Mouse (Mus musculus): Measurements from ENCODE around the gene Gm42715. TPM values are rescaled to one million over a fixed set of nuclear protein-coding genes. Genes with fewer than 3 reads are reported as not detected.

Gm42715 gene
- 21.1 TPM for polyA plus RNA-seq (2021)

GRCm38 (mm10) chr7:127519284-127519683, at the start of gene Gm42715:
Gene Gm42715 (plus strand): TSS chr7:127519584.
- TF ChIP-seq CTCF (IDR thresholded peaks at IDR 0.05): no peak
- ATAC-seq (no peak), DNase-seq (ENCODE audit: low read depth, low spot score) (no peak)
- CTCF ChIA-PET: no interaction called here
- POLR2A ChIA-PET: interaction anchor here (0.6 kb wide), 1 partner anchor 310 kb away, joined by 3 read pairs; no protein-coding TSS in a partner anchor
- in situ Hi-C loops (cut with MboI; ENCODE audit: low pct_unique_long_range_greater_than_20kb): no loop called here
- H3K27me3 ChIP-seq: no peaks in the 10 kb centered on the region

GRCm38 (mm10) chr7:127470011-127470715, 49.2 kb upstream of the Gm42715 start:
- ChIA-PET CTCF (interaction anchor here (1.0 kb wide), 1 partner anchor 19 kb away, joined by 3 read pairs; no protein-coding TSS in a partner anchor), POLR2A (interaction anchor here (0.5 to 1.4 kb wide), 4 partner anchors 9 to 453 kb away, joined by 3 to 4 read pairs (median 4); no protein-coding TSS in a partner anchor)
- TF ChIP-seq CTCF (IDR thresholded peaks at IDR 0.05): no peak
- no peaks in the 10 kb centered on the region for H3K27me3 ChIP-seq
- DNase-seq (ENCODE audit: low read depth, low spot score): no peak
- ATAC-seq: no peak
- in situ Hi-C loops (cut with MboI; ENCODE audit: low pct_unique_long_range_greater_than_20kb): no loop called here

GRCm38 (mm10) chr7:127470743-127471645, 48.4 kb upstream of the Gm42715 start:
- POLR2A ChIA-PET: interaction anchor here (0.7 to 1.5 kb wide), 5 partner anchors 9 to 454 kb away, joined by 3 to 9 read pairs (median 4); partner anchors contain the start of genes Fbrs and Srcap

GRCm38 (mm10) chr7:127471646-127472010, 47.8 kb upstream of the Gm42715 start:
- ChIA-PET CTCF (no interaction called here), POLR2A (interaction anchor here (1.4 to 1.5 kb wide), 2 partner anchors 8 to 41 kb away, joined by 6 to 9 read pairs; partner anchors contain the start of genes Fbrs and Srcap)
- TF ChIP-seq CTCF (IDR thresholded peaks at IDR 0.05): no peak
- in situ Hi-C loops (cut with MboI; ENCODE audit: low pct_unique_long_range_greater_than_20kb): no loop called here
- ATAC-seq (peak; percentile 52), DNase-seq (ENCODE audit: low read depth, low spot score) (no peak)
- H3K27me3 ChIP-seq: no peaks in the 10 kb centered on the region

More at GRCm38 (mm10) chr7:127470743-127471645, 48.4 kb upstream of the Gm42715 start:
- ATAC-seq (peak; percentile 84), DNase-seq (ENCODE audit: low read depth, low spot score) (peak; percentile 95)
- no peak for TF ChIP-seq CTCF (IDR thresholded peaks at IDR 0.05)
- CTCF ChIA-PET: interaction anchor here (1.0 kb wide), 1 partner anchor 20 kb away, joined by 3 read pairs; no protein-coding TSS in a partner anchor
- H3K27me3 ChIP-seq: no peaks in the 10 kb centered on the region
- in situ Hi-C loops (cut with MboI; ENCODE audit: low pct_unique_long_range_greater_than_20kb): no loop called here

GRCm38 (mm10) chr7:127472060-127472459, 47.3 kb upstream of the Gm42715 start:
- no peaks in the 10 kb centered on the region for H3K27me3 ChIP-seq
- ATAC-seq (no peak), DNase-seq (ENCODE audit: low read depth, low spot score) (no peak)
- POLR2A ChIA-PET: interaction anchor here (1.4 to 1.5 kb wide), 2 partner anchors 8 to 40 kb away, joined by 6 to 9 read pairs; partner anchors contain the start of genes Fbrs and Srcap
- CTCF ChIA-PET: no interaction called here
- TF ChIP-seq CTCF (IDR thresholded peaks at IDR 0.05): no peak
- in situ Hi-C loops (cut with MboI; ENCODE audit: low pct_unique_long_range_greater_than_20kb): no loop called here

GRCm38 (mm10) chr7:127473705-127474104, 45.7 kb upstream of the Gm42715 start:
- ChIA-PET CTCF (no interaction called here), POLR2A (no interaction called here)
- DNase-seq (ENCODE audit: low read depth, low spot score) (no peak), ATAC-seq (no peak)
- H3K27me3 ChIP-seq: no peaks in the 10 kb centered on the region
- TF ChIP-seq CTCF (IDR thresholded peaks at IDR 0.05): no peak
- in situ Hi-C loops (cut with MboI; ENCODE audit: low pct_unique_long_range_greater_than_20kb): no loop called here

- DNase-seq (ENCODE audit: low read depth, low spot score) (no peak), ATAC-seq (no peak)
- no peak for TF ChIP-seq CTCF (IDR thresholded peaks at IDR 0.05)
- in situ Hi-C loops (cut with MboI; ENCODE audit: low pct_unique_long_range_greater_than_20kb): no loop called here
- H3K27me3 ChIP-seq: no peaks in the 10 kb centered on the region
- ChIA-PET CTCF (no interaction called here), POLR2A (no interaction called here)
Measured at GRCm38 (mm10) chr7:127474378-127475070, 44.9 kb upstream of the Gm42715 start.

- ChIA-PET CTCF (no interaction called here), POLR2A (no interaction called here)
- no peaks in the 10 kb centered on the region for H3K27me3 ChIP-seq
- in situ Hi-C loops (cut with MboI; ENCODE audit: low pct_unique_long_range_greater_than_20kb): no loop called here
- TF ChIP-seq CTCF (IDR thresholded peaks at IDR 0.05): no peak
- ATAC-seq (no peak), DNase-seq (ENCODE audit: low read depth, low spot score) (no peak)
Measured at GRCm38 (mm10) chr7:127475186-127475740, 44.1 kb upstream of the Gm42715 start.

- no peak for TF ChIP-seq CTCF (IDR thresholded peaks at IDR 0.05)
- DNase-seq (ENCODE audit: low read depth, low spot score) (no peak), ATAC-seq (no peak)
- in situ Hi-C loops (cut with MboI; ENCODE audit: low pct_unique_long_range_greater_than_20kb): no loop called here
- ChIA-PET POLR2A (interaction anchor here (1.3 to 2.7 kb wide), 3 partner anchors 28 to 133 kb away, joined by 3 to 12 read pairs (median 9); partner anchors contain the start of genes Srcap and Zfp689), CTCF (no interaction called here)
- no peaks in the 10 kb centered on the region for H3K27me3 ChIP-seq
Measured at GRCm38 (mm10) chr7:127476336-127476735, 43.0 kb upstream of the Gm42715 start.

- in situ Hi-C loops (cut with MboI; ENCODE audit: low pct_unique_long_range_greater_than_20kb): no loop called here
- POLR2A ChIA-PET: interaction anchor here (0.7 to 2.7 kb wide), 5 partner anchors 14 to 133 kb away, joined by 3 to 12 read pairs (median 3); partner anchors contain the start of genes Srcap and Zfp689
- CTCF ChIA-PET: no interaction called here
- DNase-seq (ENCODE audit: low read depth, low spot score): no peak
- TF ChIP-seq CTCF (IDR thresholded peaks at IDR 0.05): no peak
- no peaks in the 10 kb centered on the region for H3K27me3 ChIP-seq
- ATAC-seq: no peak
Measured at GRCm38 (mm10) chr7:127476855-127477254, 42.5 kb upstream of the Gm42715 start.

Data from Patski (cell line).